Mouse (Mus musculus) embryonic fibroblast, embryonic 13.5 days (primary cell): ENCODE measurements around the gene Tlk1.

Experiments used
- CTCF ChIP-seq: IDR thresholded peaks from 2 replicates; pipeline ENCODE4 v1.5.1; 2011; ENCODE audit warnings: mild to moderate bottlenecking, control low read depth, low read length, moderate library complexity, borderline replicate concordance; ENCODE audit not compliant: insufficient read depth
- POLR2A ChIP-seq: IDR thresholded peaks from 2 replicates; pipeline ENCODE4 v1.6.1; 2011; ENCODE audit warnings: low read depth, mild to moderate bottlenecking, control low read depth, low read length, moderate library complexity

- TF ChIP-seq POLR2A (no peak), CTCF (no peak)
Measured at GRCm38 (mm10) chr2:70736008-70736407, 89.5 kb downstream of the Tlk1 start.
